Mouse (Mus musculus): ENCODE measurements around the gene Rnf224.

DNA sequence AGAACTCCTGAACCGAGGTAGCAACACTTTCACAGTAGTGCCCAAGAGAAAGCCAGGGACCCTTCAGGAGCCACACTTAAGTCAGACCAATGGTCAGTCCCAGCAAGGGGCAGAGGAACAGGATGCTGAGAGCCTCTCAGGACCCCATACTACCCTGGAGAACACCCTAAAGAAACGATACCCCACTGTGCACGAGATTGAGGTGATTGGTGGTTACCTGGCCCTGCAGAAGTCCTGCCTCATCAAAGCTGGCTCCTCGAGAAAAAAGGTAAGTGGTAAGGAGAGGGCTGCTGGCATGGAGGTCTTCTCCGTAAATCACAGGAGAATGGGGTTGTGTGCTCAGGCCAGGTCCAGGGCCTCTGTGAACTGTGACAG is 27.7 kb upstream of the Rnf224 start:
- no peak for TF ChIP-seq CTCF (IDR thresholded peaks at IDR 0.05; ENCODE audit: low read depth, low read length)
- no peak for TF ChIP-seq POLR2A (IDR thresholded peaks at IDR 0.05; ENCODE audit: borderline replicate concordance, low read depth, low read length)

Measured in bone marrow macrophage, adult 2 months (primary cell).